Mouse (Mus musculus): ENCODE measurements around the gene Gm15217. TPM values are rescaled to one million over a fixed set of nuclear protein-coding genes. Genes with fewer than 3 reads are reported as not detected.

Gm15217 gene
- not detected for total RNA-seq (2021)

DNA sequence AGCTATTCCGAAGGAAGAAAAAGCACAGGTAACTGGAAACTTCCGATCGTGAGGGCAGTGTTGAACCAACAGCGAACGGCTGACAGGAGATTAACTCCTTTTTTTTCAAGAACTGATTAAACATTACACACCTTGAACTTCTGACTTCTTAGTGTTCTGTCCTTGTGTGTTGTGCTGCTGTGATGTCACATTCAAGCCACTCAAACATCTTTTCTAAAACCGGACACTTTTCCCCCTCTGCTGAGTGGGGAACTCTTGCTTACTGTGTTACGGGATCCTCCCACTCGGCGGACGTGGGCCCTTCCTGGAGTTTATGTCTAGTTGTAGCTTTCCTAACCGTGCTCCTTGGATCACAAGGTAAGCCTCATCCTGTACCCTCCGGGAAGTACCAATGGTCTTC, at the start of gene Gm15217:
Gene Gm15217 (plus strand): TSS at position 130 of the 400 bp plus-strand sequence.
- intact Hi-C loops (cut with DNase I), result no loop called here
- DNase-seq (ENCODE audit: low spot score in 2 of 2), result no peak

GRCm38 (mm10) chr14:46333421-46334237, 45.6 kb upstream of the Gm15217 start:
- no peak for DNase-seq (ENCODE audit: low spot score in 2 of 2)
- intact Hi-C loops (cut with DNase I), result no loop called here

DNA sequence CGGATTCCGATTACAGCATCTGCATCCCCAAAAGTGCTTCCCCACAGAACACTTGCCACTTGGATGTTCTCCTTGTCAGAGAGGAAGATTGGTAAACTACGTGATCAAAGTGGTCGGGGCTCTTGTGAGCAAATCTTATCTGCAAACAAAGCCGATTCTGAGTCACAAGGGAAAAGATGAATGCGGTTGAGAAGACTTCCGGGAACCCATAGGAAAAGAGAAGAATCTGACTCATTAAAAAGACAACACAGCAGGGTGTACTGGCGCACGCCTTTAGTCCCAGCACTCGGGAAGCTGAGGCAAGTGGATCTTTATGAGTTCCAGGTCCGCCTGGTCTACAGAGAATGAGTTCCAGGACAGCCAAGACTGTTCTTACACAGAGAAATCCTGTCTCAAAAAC, 40.4 kb upstream of the Gm15217 start:
- intact Hi-C loops (cut with DNase I), result no loop called here
- no peak for DNase-seq (ENCODE audit: low spot score in 2 of 2)

DNA sequence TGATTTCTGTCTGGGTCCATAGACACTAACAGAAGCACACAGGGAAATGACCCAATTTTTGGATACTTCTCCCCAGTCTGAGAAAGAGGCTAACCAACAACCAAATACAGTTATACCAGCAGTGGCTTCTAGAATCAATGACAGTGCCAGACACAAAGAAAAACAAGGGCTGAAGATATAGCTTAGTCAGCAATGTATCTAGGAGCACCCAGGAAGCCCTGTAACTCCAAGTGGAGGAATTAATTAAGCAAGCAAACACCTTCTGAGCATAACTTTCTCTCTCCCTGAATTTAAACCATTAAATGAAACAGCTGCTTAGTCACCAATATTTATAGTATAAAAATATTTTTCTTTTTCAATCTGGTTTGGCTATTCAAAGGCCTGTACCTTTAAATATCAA, 34.5 kb upstream of the Gm15217 start:
- intact Hi-C loops (cut with DNase I), result no loop called here

GRCm38 (mm10) chr14:46357286-46357685, 21.9 kb upstream of the Gm15217 start:
- intact Hi-C loops (cut with DNase I), result no loop called here
- no peak for DNase-seq (ENCODE audit: low spot score in 2 of 2)

More for the DNA sequence above, 34.5 kb upstream of the Gm15217 start:
- no peak for DNase-seq (ENCODE audit: low spot score in 2 of 2)

GRCm38 (mm10) chr14:46357696-46358095, 21.5 kb upstream of the Gm15217 start:
- no peak for DNase-seq (ENCODE audit: low spot score in 2 of 2)
- intact Hi-C loops (cut with DNase I), result no loop called here

- no peak for DNase-seq (ENCODE audit: low spot score in 2 of 2)
- intact Hi-C loops (cut with DNase I), result no loop called here
These were observed 16.0 kb upstream of the Gm15217 start for GRCm38 (mm10) chr14:46363209-46363608.

GRCm38 (mm10) chr14:46372452-46372851, 6.8 kb upstream of the Gm15217 start:
- intact Hi-C loops (cut with DNase I), result no loop called here

DNA sequence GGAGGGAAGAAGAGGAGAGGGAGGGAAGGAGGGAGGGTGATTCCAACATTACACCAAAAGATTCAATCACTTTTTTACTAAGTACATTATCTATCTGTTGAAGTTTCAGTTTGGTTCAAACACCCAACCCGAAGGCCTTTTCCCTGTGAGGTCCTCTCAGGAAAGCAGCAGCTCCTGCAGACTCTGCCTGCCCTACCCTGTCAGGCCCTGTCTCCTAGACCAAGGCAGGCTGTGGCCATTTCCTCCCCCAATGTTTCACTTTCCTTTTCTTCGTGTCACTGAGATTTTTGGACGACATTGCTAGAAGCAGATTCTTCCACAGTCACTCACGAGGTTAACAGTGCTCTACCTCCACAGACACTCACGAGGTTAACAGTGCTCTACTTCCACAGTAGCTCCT, 3.4 kb upstream of the Gm15217 start:
- intact Hi-C loops (cut with DNase I), result no loop called here
- DNase-seq (ENCODE audit: low spot score in 2 of 2), result no peak

More at GRCm38 (mm10) chr14:46372452-46372851, 6.8 kb upstream of the Gm15217 start:
- no peak for DNase-seq (ENCODE audit: low spot score in 2 of 2)

DNA sequence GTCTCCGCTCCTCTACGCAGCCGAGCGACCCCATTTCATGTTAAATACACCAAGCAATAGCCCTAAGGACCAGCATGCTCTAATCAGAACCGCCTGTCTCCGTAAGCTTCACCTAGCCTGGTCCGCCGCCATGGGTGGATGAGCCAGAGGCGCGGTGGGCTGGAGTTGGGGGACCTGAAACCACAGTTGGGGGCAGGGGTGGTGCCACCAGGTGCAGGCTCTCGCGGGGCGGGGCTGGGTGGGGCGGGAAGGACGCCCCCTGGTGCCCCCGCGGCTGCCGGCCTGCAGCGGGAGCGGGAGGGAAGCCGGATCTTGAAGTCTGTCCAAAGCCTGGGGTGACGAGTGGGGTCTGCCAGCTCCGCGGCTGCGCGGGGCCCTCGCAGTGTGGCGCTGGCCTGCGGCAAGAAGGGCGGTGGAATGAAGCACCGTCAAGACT, 1.1 kb downstream of the Gm15217 start:
- intact Hi-C loops (cut with DNase I), result no loop called here
- DNase-seq (ENCODE audit: low spot score in 2 of 2), result no peak

DNA sequence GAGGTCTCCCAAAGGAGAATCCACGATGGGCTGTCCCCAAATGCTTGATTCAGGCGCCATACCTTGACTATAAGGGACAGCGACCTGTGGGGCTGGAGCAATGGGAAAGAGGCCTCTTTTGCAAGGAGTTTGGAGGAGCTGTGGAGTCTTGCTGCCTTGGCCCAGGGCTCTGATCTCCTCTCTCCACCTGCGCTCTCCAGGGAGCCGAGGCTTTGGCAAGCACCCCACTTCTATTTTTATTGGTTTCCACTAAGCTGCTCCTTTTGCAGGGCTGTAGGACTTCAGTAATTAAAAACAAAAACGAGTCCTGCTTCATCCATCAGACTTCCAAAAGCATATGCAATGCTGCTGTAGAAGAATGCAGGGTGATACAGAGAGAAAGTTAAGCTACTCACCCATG, 2.2 kb downstream of the Gm15217 start:
- no peak for DNase-seq (ENCODE audit: low spot score in 2 of 2)
- intact Hi-C loops (cut with DNase I), result no loop called here

GRCm38 (mm10) chr14:46384946-46385691, 5.9 kb downstream of the Gm15217 start:
- intact Hi-C loops (cut with DNase I), result loop anchor here (5.0 kb wide), 2 partner anchors 78 to 393 kb away; no protein-coding TSS in a partner anchor

DNA sequence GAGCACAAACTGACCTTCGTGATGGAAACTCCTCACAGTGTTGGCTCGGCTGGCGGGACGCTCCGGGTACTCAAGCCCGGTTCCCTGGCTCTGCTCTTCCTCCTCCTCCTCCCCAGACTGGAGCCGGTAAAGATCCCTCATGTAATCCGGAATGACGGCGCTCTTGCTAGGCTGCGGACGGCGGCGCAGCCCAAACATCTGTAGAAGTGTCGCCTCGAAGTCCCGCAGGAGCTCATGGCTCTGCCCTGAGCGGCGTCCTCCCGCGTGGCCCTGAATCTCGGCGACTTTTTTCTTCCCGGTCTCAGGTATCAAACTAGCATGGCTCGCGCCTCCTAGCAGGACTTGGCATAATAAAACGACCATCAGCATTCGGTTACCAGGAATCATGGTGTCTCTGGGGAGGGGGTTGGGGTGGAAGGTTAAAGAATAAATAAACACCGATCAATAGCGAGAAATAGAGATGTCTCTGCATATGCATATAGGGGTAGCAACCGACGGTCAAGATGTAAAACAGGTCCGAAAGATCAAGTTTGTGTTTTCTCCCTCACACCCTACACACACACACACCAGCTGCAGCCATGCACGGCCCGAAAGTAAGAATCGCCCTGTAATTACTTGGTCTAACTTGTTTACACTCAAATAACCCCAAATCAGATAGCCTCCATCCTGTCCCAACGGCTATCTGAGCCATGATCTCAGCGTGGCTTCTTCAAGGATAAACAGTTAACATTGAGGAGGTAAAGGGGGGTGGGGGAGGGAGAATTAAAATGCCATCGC, 6.7 kb downstream of the Gm15217 start:
- no peak for DNase-seq (ENCODE audit: low spot score in 2 of 2)
- intact Hi-C loops (cut with DNase I), result loop anchor here (5.0 kb wide), 2 partner anchors 79 to 394 kb away; no protein-coding TSS in a partner anchor

More at GRCm38 (mm10) chr14:46384946-46385691, 5.9 kb downstream of the Gm15217 start:
- no peak for DNase-seq (ENCODE audit: low spot score in 2 of 2)

GRCm38 (mm10) chr14:46386478-46387356, 7.5 kb downstream of the Gm15217 start:
- intact Hi-C loops (cut with DNase I), result loop anchor here (5.0 kb wide), 2 partner anchors 79 to 394 kb away; no protein-coding TSS in a partner anchor

DNA sequence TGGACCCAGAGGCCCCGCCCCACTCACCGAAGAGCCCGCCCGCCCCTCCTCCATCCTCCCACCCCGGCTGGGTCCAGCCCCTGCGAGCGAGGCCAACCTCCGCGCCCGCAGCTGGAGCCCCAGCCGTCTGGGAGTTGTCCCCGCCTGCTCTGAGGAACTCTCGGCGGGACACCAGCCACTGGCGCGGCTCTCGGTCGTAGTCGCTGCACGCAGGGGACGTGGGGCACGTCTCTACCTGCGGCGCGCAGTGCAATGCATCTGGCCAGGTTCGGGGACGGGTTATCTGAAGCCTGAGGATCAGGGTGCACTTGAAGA, 8.1 kb downstream of the Gm15217 start:
- intact Hi-C loops (cut with DNase I), result loop anchor here (5.0 kb wide), 2 partner anchors 80 to 395 kb away; no protein-coding TSS in a partner anchor
- peak in 1 of 2 experiments; percentile 19 for DNase-seq (ENCODE audit: low spot score in 2 of 2)

More at GRCm38 (mm10) chr14:46386478-46387356, 7.5 kb downstream of the Gm15217 start:
- DNase-seq (ENCODE audit: low spot score in 2 of 2), result no peak

DNA sequence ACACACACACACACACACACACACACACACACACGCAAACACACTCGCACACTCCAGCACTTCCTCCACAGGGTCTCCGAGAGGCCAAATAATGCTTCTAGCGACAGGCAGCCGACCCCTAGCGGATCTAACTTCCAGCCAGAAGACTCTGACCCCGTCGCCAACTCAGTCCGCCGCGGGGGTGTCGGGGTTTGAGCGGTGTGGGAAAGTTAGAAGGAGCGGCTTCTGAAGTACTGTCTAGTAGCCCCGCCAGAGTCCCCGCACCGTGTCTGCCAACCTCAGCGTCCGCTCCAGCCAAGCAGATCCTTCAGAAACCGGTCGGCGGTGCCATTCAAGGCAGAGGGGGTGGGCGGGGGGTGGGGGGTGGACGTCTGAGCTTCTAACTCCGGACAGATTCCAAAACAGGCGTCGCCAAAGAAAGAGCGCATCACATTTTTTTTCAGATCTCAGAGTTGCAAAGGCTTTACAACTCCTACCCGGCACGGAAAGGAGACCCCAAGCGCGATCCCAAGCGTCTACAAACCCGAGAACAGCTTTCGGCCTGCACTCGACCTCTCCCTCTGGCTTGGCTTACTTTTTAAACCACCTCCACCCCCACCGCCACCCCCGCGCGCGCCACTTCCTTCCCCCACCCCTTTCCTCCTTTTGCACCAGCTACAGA, 8.7 kb downstream of the Gm15217 start:
- intact Hi-C loops (cut with DNase I), result loop anchor here (5.0 kb wide), 2 partner anchors 81 to 396 kb away; no protein-coding TSS in a partner anchor
- DNase-seq (ENCODE audit: low spot score in 2 of 2), result no peak

DNA sequence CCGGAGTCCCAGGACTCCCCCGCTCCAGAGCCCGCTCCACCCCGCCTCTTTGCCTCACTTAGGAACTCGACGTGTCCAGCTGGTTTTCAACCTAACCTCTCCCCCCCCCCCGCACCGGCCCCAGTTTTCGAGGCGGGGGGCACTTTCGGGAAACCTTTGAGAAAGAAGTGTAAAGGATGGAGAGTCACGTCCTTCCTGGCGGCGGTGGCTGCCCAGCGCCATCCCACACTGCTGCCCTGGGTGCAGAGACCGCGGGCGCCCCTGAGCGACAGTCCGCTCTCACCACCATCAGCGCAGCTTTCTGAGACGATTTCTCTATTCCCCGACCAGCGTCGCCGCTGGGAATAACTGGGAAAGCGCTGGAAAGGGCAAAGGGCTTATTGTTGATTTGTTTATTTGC, 9.4 kb downstream of the Gm15217 start:
- DNase-seq (ENCODE audit: low spot score in 2 of 2), result no peak
- intact Hi-C loops (cut with DNase I), result loop anchor here (5.0 kb wide), 2 partner anchors 81 to 396 kb away; no protein-coding TSS in a partner anchor

All from left cerebral cortex, postnatal 25 days (tissue).